Mouse (Mus musculus) gastrocnemius, postnatal 25 days (tissue): ENCODE data around the gene Rfx2. TPM values are rescaled to one million over a fixed set of nuclear protein-coding genes. Genes with fewer than 3 reads are reported as not detected.

Experiments
- DNase-seq: peaks from one replicate; pipeline ENCODE4 v3.0.0; 2022
- total RNA-seq, 2 experiments: library from RNA; stranded (reverse); gene quantifications; 1 replicate in 1 of 2; 2 replicates in 1 of 2; pipeline ENCODE4 v1.2.3; 2021

Rfx2 gene
- total RNA-seq, 2 experiments from 2014 or later = 3.0 to 4.1 TPM

- DNase-seq = no peak
These were observed 77.4 kb downstream of the Rfx2 start for GRCm38 (mm10) chr17:56753452-56753851.

- DNase-seq = no peak
These were observed 79.3 kb downstream of the Rfx2 start for GRCm38 (mm10) chr17:56751404-56752072.

GRCm38 (mm10) chr17:56744173-56744572, 86.6 kb downstream of the Rfx2 start:
- no peak for DNase-seq

- no peak for DNase-seq
These were observed 90.0 kb downstream of the Rfx2 start for GRCm38 (mm10) chr17:56740788-56741160.

GRCm38 (mm10) chr17:56740118-56740787, 90.6 kb downstream of the Rfx2 start:
- no peak for DNase-seq

- no peak for DNase-seq
These were observed 92.6 kb downstream of the Rfx2 start for GRCm38 (mm10) chr17:56738221-56738620.

- no peak for DNase-seq
These were observed 94.3 kb downstream of the Rfx2 start for GRCm38 (mm10) chr17:56736534-56736933.

- DNase-seq = no peak
These were observed 101.2 kb downstream of the Rfx2 start for GRCm38 (mm10) chr17:56729656-56730055.

GRCm38 (mm10) chr17:56729151-56729550, 101.7 kb downstream of the Rfx2 start:
- DNase-seq = no peak

GRCm38 (mm10) chr17:56728117-56728516, 102.7 kb downstream of the Rfx2 start:
- no peak for DNase-seq

- no peak for DNase-seq
These were observed 103.2 kb downstream of the Rfx2 start for GRCm38 (mm10) chr17:56727659-56728058.

- no peak for DNase-seq
These were observed 103.7 kb downstream of the Rfx2 start for GRCm38 (mm10) chr17:56727029-56727649.

Other genes with a start within 250 kb of the Rfx2 start
- gene Safb2, start 246.4 kb downstream of the Rfx2 start, total RNA-seq = 10 to 100 TPM; 29.7 to 35.6 TPM
- 10 to 100 TPM; 36.8 to 43.8 TPM for gene Safb, start 246.2 kb downstream of the Rfx2 start, total RNA-seq
- 100 to 1,000 TPM; 147 to 152 TPM for gene 2410015M20Rik, start 221.2 kb downstream of the Rfx2 start, total RNA-seq
- gene Rpl36, start 217.6 kb downstream of the Rfx2 start, total RNA-seq = 100 to 1,000 TPM; 502 to 523 TPM
- 10 to 100 TPM; 53.4 to 64.4 TPM for gene Lonp1, start 204.1 kb downstream of the Rfx2 start, total RNA-seq
- not detected for gene Catsperd, start 202.9 kb downstream of the Rfx2 start, total RNA-seq
- gene Ranbp3, start 157.7 kb downstream of the Rfx2 start, total RNA-seq = 10 to 100 TPM; 32.8 to 34.2 TPM
- 100 to 1,000 TPM; 459 to 461 TPM for gene Ndufa11, start 113.2 kb downstream of the Rfx2 start, total RNA-seq
- gene Vmac, start 113.0 kb downstream of the Rfx2 start, total RNA-seq = 1 to 10 TPM; 3.3 to 3.5 TPM
- gene Nrtn, start 73.5 kb downstream of the Rfx2 start, total RNA-seq = 1 to 10 TPM; 1.9 to 3.1 TPM
- gene Dus3l, start 66.3 kb downstream of the Rfx2 start, total RNA-seq = 10 to 100 TPM; 12.4 to 14.5 TPM
- gene Prr22, start 60.8 kb downstream of the Rfx2 start, total RNA-seq = under 1 TPM in 1 of 2 experiments, not detected in 1; 0.33 TPM
- not detected for gene Acsbg2, start 43.4 kb upstream of the Rfx2 start, total RNA-seq
- not detected for gene 1700061G19Rik, start 44.5 kb upstream of the Rfx2 start, total RNA-seq
- gene Mllt1, start 104.4 kb upstream of the Rfx2 start, total RNA-seq = 10 to 100 TPM; 16.0 to 16.5 TPM
- gene Acer1, start 151.1 kb upstream of the Rfx2 start, total RNA-seq = not detected
- 10 to 100 TPM; 29.8 to 31.3 TPM for gene Clpp, start 159.3 kb upstream of the Rfx2 start, total RNA-seq
- 10 to 100 TPM; 24.4 to 28.3 TPM for gene Alkbh7, start 166.3 kb upstream of the Rfx2 start, total RNA-seq
- gene Pspn, start 169.0 kb upstream of the Rfx2 start, total RNA-seq = not detected
- 10 to 100 TPM; 16.1 to 18.7 TPM for gene Gtf2f1, start 180.3 kb upstream of the Rfx2 start, total RNA-seq
- gene Gm17949, start 180.5 kb upstream of the Rfx2 start, total RNA-seq = not detected
- gene Khsrp, start 200.5 kb upstream of the Rfx2 start, total RNA-seq = 10 to 100 TPM; 23.4 to 24.1 TPM
- not detected for gene Slc25a41, start 210.6 kb upstream of the Rfx2 start, total RNA-seq
- under 1 TPM; 0.77 to 0.99 TPM for gene Crb3, start 228.1 kb upstream of the Rfx2 start, total RNA-seq
- 10 to 100 TPM; 35.8 to 48.9 TPM for gene Slc25a23, start 228.8 kb upstream of the Rfx2 start, total RNA-seq
- gene Dennd1c, start 247.5 kb upstream of the Rfx2 start, total RNA-seq = 1 to 10 TPM in 1 of 2 experiments, under 1 TPM in 1; 0.31 to 1.2 TPM